Mouse (Mus musculus) MEL (cell line): ENCODE results near the gene Tnks2. TPM values are rescaled to one million over a fixed set of nuclear protein-coding genes. Genes with fewer than 3 reads are reported as not detected.

Source experiments
- DNase-seq: peaks from one replicate; pipeline ENCODE4 v3.0.0; 2011; ENCODE audit warnings: low read depth, low spot score
- H3K27ac ChIP-seq: 2 replicates; pipeline ENCODE4 v1.5.1; 2012; ENCODE audit warnings: low read depth, mild to moderate bottlenecking, control low read depth, low read length, moderate library complexity; ENCODE audit not compliant: control insufficient read depth
- H3K27me3 ChIP-seq, 2 experiments: fragments of 150-350 bp in 1 of 2; sonication (generic) in 1 of 2; 2 replicates each; pipeline ENCODE4 v1.6.1; 2012; ENCODE audit warnings: low read length in 2 of 2, mild to moderate bottlenecking in 2 of 2, improper control_type of control experiment in 1 of 2, moderate library complexity in 1 of 2; ENCODE audit not compliant: insufficient read depth in 2 of 2, control insufficient read depth in 1 of 2
- H3K36me3 ChIP-seq, 2 experiments: 2 replicates each; pipeline ENCODE4 v1.6.1; 2012 to 2014; ENCODE audit warnings: low read length in 2 of 2, improper control_type of control experiment in 1 of 2, inconsistent platforms in 1 of 2, mild to moderate bottlenecking in 1 of 2; ENCODE audit not compliant: insufficient read depth in 2 of 2, control insufficient read depth in 1 of 2
- H3K4me1 ChIP-seq, 2 experiments: fragments of 150-350 bp in 1 of 2; sonication (generic) in 1 of 2; 2 replicates each; pipeline ENCODE4 v1.6.1; 2012; ENCODE audit warnings: low read length in 2 of 2, improper control_type of control experiment in 1 of 2, mild to moderate bottlenecking in 1 of 2; ENCODE audit not compliant: insufficient read depth in 2 of 2, control insufficient read depth in 1 of 2
- H3K4me3 ChIP-seq, 2 experiments: fragments of 150-350 bp in 1 of 2; sonication (generic) in 1 of 2; 2 replicates each; pipeline ENCODE4 v1.5.1; 2012; ENCODE audit warnings: low read depth in 2 of 2, low read length in 2 of 2, mild to moderate bottlenecking in 2 of 2, moderate library complexity in 2 of 2, control low read depth in 1 of 2, improper control_type of control experiment in 1 of 2; ENCODE audit not compliant: control insufficient read depth in 1 of 2, insufficient read depth in 1 of 2
- H3K79me2 ChIP-seq: 2 replicates; pipeline ENCODE4 v1.6.1; 2012; ENCODE audit warnings: mild to moderate bottlenecking, low read length, moderate library complexity; ENCODE audit not compliant: control insufficient read depth, poor library complexity, insufficient read depth
- H3K9ac ChIP-seq: 2 replicates; pipeline ENCODE4 v1.6.1; 2012; ENCODE audit warnings: low read depth, mild to moderate bottlenecking, control low read depth, low read length, moderate library complexity; ENCODE audit not compliant: control insufficient read depth, poor library complexity, severe bottlenecking
- H3K9me3 ChIP-seq: fragments of 150-350 bp; sonication (generic); replicated peaks from 2 replicates; pipeline ENCODE4 v1.6.1; 2012; ENCODE audit warnings: mild to moderate bottlenecking, low read length, improper control_type of control experiment, moderate library complexity; ENCODE audit not compliant: insufficient read depth
- CHD2 ChIP-seq: IDR thresholded peaks from 2 replicates; pipeline ENCODE4 v1.6.1; 2011; ENCODE audit warnings: low read length, improper control_type of control experiment
- E2F4 ChIP-seq: IDR thresholded peaks from 2 replicates; pipeline ENCODE4 v1.6.1; 2011; ENCODE audit warnings: low read depth, low read length, improper control_type of control experiment, borderline replicate concordance
- EP300 ChIP-seq, 2 experiments: IDR thresholded peaks; 2 replicates each; pipeline ENCODE4 v1.6.1; 2011; ENCODE audit warnings: improper control_type of control experiment in 2 of 2, low read length in 2 of 2, low read depth in 1 of 2, mild to moderate bottlenecking in 1 of 2
- ETS1 ChIP-seq: IDR thresholded peaks from 2 replicates; pipeline ENCODE4 v1.6.1; 2012; ENCODE audit warnings: low read depth, mild to moderate bottlenecking, inconsistent platforms, low read length, improper control_type of control experiment, moderate library complexity
- GABPA ChIP-seq: IDR thresholded peaks from 2 replicates; pipeline ENCODE4 v1.6.1; 2012; ENCODE audit warnings: low read depth, mild to moderate bottlenecking, inconsistent platforms, low read length, improper control_type of control experiment, moderate library complexity
- GATA1 ChIP-seq: IDR thresholded peaks from 2 replicates; pipeline ENCODE4 v1.6.1; 2011; ENCODE audit warnings: low read depth, low read length, improper control_type of control experiment
- JUND ChIP-seq: IDR thresholded peaks from 2 replicates; pipeline ENCODE4 v1.6.1; 2011; ENCODE audit warnings: low read depth, mild to moderate bottlenecking, improper control_type of control experiment, low read length
- NRF1 ChIP-seq: IDR thresholded peaks from 2 replicates; pipeline ENCODE4 v1.6.1; 2014; ENCODE audit warnings: low read depth, mild to moderate bottlenecking, inconsistent platforms, low read length, improper control_type of control experiment, moderate library complexity; ENCODE audit not compliant: poor library complexity, insufficient read depth, severe bottlenecking
- POLR2AphosphoS2 ChIP-seq: IDR thresholded peaks from 2 replicates; pipeline ENCODE4 v1.6.1; 2011; ENCODE audit warnings: low read length, improper control_type of control experiment
- SMC3 ChIP-seq: IDR thresholded peaks from 2 replicates; pipeline ENCODE4 v1.6.1; 2011; ENCODE audit warnings: low read depth, low read length, improper control_type of control experiment
- TCF12 ChIP-seq: IDR thresholded peaks from 2 replicates; pipeline ENCODE4 v1.6.1; 2014; ENCODE audit warnings: low read depth, mild to moderate bottlenecking, inconsistent platforms, low read length, improper control_type of control experiment, moderate library complexity
- UBTF ChIP-seq: IDR thresholded peaks from 2 replicates; pipeline ENCODE4 v1.6.1; 2012; ENCODE audit warnings: low read depth, mild to moderate bottlenecking, inconsistent platforms, low read length, improper control_type of control experiment, moderate library complexity, borderline replicate concordance; ENCODE audit not compliant: insufficient read depth
- ZKSCAN1 ChIP-seq: IDR thresholded peaks from 2 replicates; pipeline ENCODE4 v1.6.1; 2012; ENCODE audit warnings: low read depth, mild to moderate bottlenecking, inconsistent platforms, low read length, improper control_type of control experiment, moderate library complexity
- ZNF384 ChIP-seq: IDR thresholded peaks from 2 replicates; pipeline ENCODE4 v1.6.1; 2012; ENCODE audit warnings: low read depth, mild to moderate bottlenecking, inconsistent platforms, low read length, improper control_type of control experiment
- polyA plus RNA-seq, 2 experiments: library from polyadenylated mRNA; stranded (reverse) in 1 of 2; unstranded in 1 of 2; fragments of >175 nt in 1 of 2; fragments of >200 nt in 1 of 2; gene quantifications; 2 replicates each; pipeline versions ENCODE4 v1.2.1 to v1.2.4; 2012; ENCODE audit warnings: low replicate concordance in 2 of 2, low read depth in 1 of 2; ENCODE audit not compliant: insufficient read length in 2 of 2, insufficient read depth in 1 of 2, missing spikeins in 1 of 2
- total RNA-seq: library from RNA; depleted of rRNA; stranded (reverse); fragments of 300-350 nt; gene quantifications from 2 replicates; pipeline ENCODE4 v1.2.3, GENCODE M21; 2012

Tnks2 gene
- total and polyA plus RNA-seq, 3 experiments = 22.3 to 65.0 (median 50.2) TPM

- Histone ChIP-seq H3K79me2 (no peaks in the 10 kb centered on the region), H3K27ac (no peak overlapping the region), H3K27me3 (no peaks in the 10 kb centered on the region; a peak in 1 of 4 replicates), H3K9ac (no peak overlapping the region), H3K4me1 (0 out of 4 replicates have a peak, but pooled peaks cover 0 to 4% of the 10 kb centered on the region in 2 experiments), H3K4me3 (no peak overlapping the region), H3K9me3 (no peaks in the 10 kb centered on the region), H3K36me3 (peaks cover 0 to 2% of the 10 kb centered on the region in 2 experiments; a peak in 1 of 4 replicates)
- no peak for TF ChIP-seq E2F4
- no peak for TF ChIP-seq CHD2
- TF ChIP-seq POLR2AphosphoS2 = no peak
- TF ChIP-seq TCF12 = no peak
- TF ChIP-seq SMC3 = no peak
- TF ChIP-seq GATA1 = no peak
- DNase-seq = no peak
Measured at GRCm38 (mm10) chr19:36789873-36790733, 43.9 kb upstream of the Tnks2 start.

- no peak for TF ChIP-seq UBTF
- TF ChIP-seq GABPA = no peak
- TF ChIP-seq ETS1 = no peak
- no peak for TF ChIP-seq ZNF384
- TF ChIP-seq ZKSCAN1 = no peak
- no peak for TF ChIP-seq EP300 (IDR thresholded peaks at IDR 0.05; ENCODE audit: low read depth in 1 of 2, low read length in 2 of 2)
- TF ChIP-seq NRF1 = peak; percentile 47; the same call in 1 of the 2 replicates
- TF ChIP-seq JUND = peak; percentile 77; the same call in 1 of the 2 replicates
- TF ChIP-seq GATA1 = no peak
- TF ChIP-seq CHD2 = no peak
- H3K9ac ChIP-seq = no peak overlapping the region
- no peaks in the 10 kb centered on the region; a peak in 1 of 4 replicates for H3K27me3 ChIP-seq
- no peak overlapping the region for H3K27ac ChIP-seq
- no peaks in the 10 kb centered on the region for H3K79me2 ChIP-seq
- DNase-seq = peak; percentile 90
- H3K4me3 ChIP-seq = no peak overlapping the region
- 0 out of 4 replicates have a peak, but pooled peaks cover 0 to 4% of the 10 kb centered on the region in 2 experiments for H3K4me1 ChIP-seq
- H3K36me3 ChIP-seq = peaks cover 0 to 2% of the 10 kb centered on the region in 2 experiments; a peak in 1 of 4 replicates
- no peaks in the 10 kb centered on the region for H3K9me3 ChIP-seq
Measured at GRCm38 (mm10) chr19:36792589-36792988, 41.4 kb upstream of the Tnks2 start.
